Comparison of ENCODE assay signal across 21 mouse cellular contexts in genomic region chr8:104386693-104387092, GRCm38 (mm10). TPM values are rescaled to one million over a fixed set of nuclear protein-coding genes. Genes with fewer than 3 reads are reported as not detected.
DNase-seq lines count a peak whose midpoint lies in the region; ATAC-seq and TF ChIP-seq lines count a peak whose summit lies in the region.
"Had no signal": no experiment of that assay in that cellular context is flagged by ENCODE, and none has a peak within 500 bp of the region (broad histone marks: within the 10 kb centered on the region; RNA-seq: fewer than 3 reads in every experiment).

No protein-coding gene starts in this region.

- DNase-seq in 3T3-L1 (ENCODE audit: low read depth, low spot score) = peak; percentile 62
- no peak for DNase-seq in Patski (ENCODE audit: low read depth, low spot score)
- no peak for DNase-seq in forebrain, embryonic 14.5 days (ENCODE audit: low spot score)
- no peak for DNase-seq in left cerebral cortex, adult 18-20 months (ENCODE audit: low spot score in 2 of 2)
- DNase-seq in heart, adult 18-20 months = no peak
- no peak for DNase-seq in adrenal gland, postnatal 4 days (ENCODE audit: low spot score in 2 of 2)
- DNase-seq: adrenal gland, postnatal 14 days; B cell, adult 2 months; cerebellum, adult 11-12 months; cerebellum, postnatal 14 days; gastrocnemius, postnatal 14 days; heart, postnatal 10 days; kidney, postnatal 4 days; layer of hippocampus, adult 9-11 months; retina, postnatal 1 day had no signal

- H3K36me3 ChIP-seq in forebrain, embryonic 12.5 days (replicated peaks) = no peaks in the 10 kb centered on the region
- no peaks in the 10 kb centered on the region for H3K36me3 ChIP-seq in forebrain, embryonic 16.5 days (ENCODE audit: control insufficient read depth, insufficient read depth)
- H3K36me3 ChIP-seq in forebrain, embryonic 14.5 days (ENCODE audit: control insufficient read depth, insufficient read depth, low read length) = no peaks in the 10 kb centered on the region
- H3K36me3 ChIP-seq: limb, embryonic 15.5 days; liver, embryonic 15.5 days; stomach, embryonic 15.5 days had no signal

- in situ Hi-C loops in Patski (cut with MboI; ENCODE audit: low pct_unique_long_range_greater_than_20kb) = no loop called here

- no peak overlapping the region for H3K4me2 ChIP-seq in forebrain, embryonic 12.5 days
- no peak overlapping the region for H3K4me2 ChIP-seq in forebrain, embryonic 16.5 days (ENCODE audit: low read length)
- no peak overlapping the region for H3K4me2 ChIP-seq in forebrain, embryonic 14.5 days (ENCODE audit: low read length)
- H3K4me2 ChIP-seq: limb, embryonic 15.5 days; liver, embryonic 15.5 days; stomach, embryonic 15.5 days had no signal

- no peaks in the 10 kb centered on the region for H3K27me3 ChIP-seq in forebrain, embryonic 12.5 days
- H3K27me3 ChIP-seq in forebrain, embryonic 16.5 days (replicated peaks; ENCODE audit: control insufficient read depth, insufficient read depth, low read length) = no peaks in the 10 kb centered on the region
- H3K27me3 ChIP-seq in Patski = no peaks in the 10 kb centered on the region
- no peaks in the 10 kb centered on the region for H3K27me3 ChIP-seq in forebrain, embryonic 14.5 days (replicated peaks; ENCODE audit: control insufficient read depth, insufficient read depth, low read length)
- H3K27me3 ChIP-seq: limb, embryonic 15.5 days; liver, embryonic 15.5 days; stomach, embryonic 15.5 days had no signal

- ATAC-seq in forebrain, embryonic 12.5 days (ENCODE audit: low FRiP score) = peak; percentile 30; the same call in 1 of the 2 replicates
- no peak; the same call in 1 of the 2 replicates for ATAC-seq in forebrain, embryonic 16.5 days
- peak; percentile 35 for ATAC-seq in Patski
- ATAC-seq in forebrain, embryonic 14.5 days = peak; percentile 32; the same call in 1 of the 2 replicates
- ATAC-seq: inflammation-experienced regulatory T-cells, adult 6 months had no signal

- H3K4me3 ChIP-seq in forebrain, embryonic 12.5 days (replicated peaks) = no peak overlapping the region
- no peak overlapping the region for H3K4me3 ChIP-seq in forebrain, embryonic 16.5 days (replicated peaks; ENCODE audit: low read length)
- H3K4me3 ChIP-seq in forebrain, embryonic 14.5 days (ENCODE audit: low read depth, low read length) = no peak overlapping the region
- H3K4me3 ChIP-seq: limb, embryonic 15.5 days; liver, embryonic 15.5 days; stomach, embryonic 15.5 days had no signal

- no peak for TF ChIP-seq CTCF in Patski (IDR thresholded peaks at IDR 0.05)

- POLR2A ChIA-PET in Patski (lab: Charles Lee) = no interaction called here

- H3K27ac ChIP-seq in forebrain, embryonic 12.5 days = no peak overlapping the region
- no peak overlapping the region for H3K27ac ChIP-seq in forebrain, embryonic 16.5 days (ENCODE audit: low read length)
- H3K27ac ChIP-seq in forebrain, embryonic 14.5 days (ENCODE audit: low read depth, low read length) = no peak overlapping the region
- H3K27ac ChIP-seq: liver, embryonic 15.5 days had no signal

- CTCF ChIA-PET in Patski (lab: Charles Lee) = interaction anchor here (0.9 to 1.1 kb wide), 2 partner anchors 10 to 19 kb away, joined by 4 read pairs; no protein-coding TSS in a partner anchor

- no peaks in the 10 kb centered on the region for H3K9me3 ChIP-seq in forebrain, embryonic 12.5 days
- no peaks in the 10 kb centered on the region for H3K9me3 ChIP-seq in forebrain, embryonic 16.5 days (ENCODE audit: control insufficient read depth, low read length)
- H3K9me3 ChIP-seq in forebrain, embryonic 14.5 days (replicated peaks; ENCODE audit: control insufficient read depth, low read length) = no peaks in the 10 kb centered on the region
- H3K9me3 ChIP-seq: limb, embryonic 15.5 days; liver, embryonic 15.5 days; stomach, embryonic 15.5 days had no signal

- H3K4me1 ChIP-seq in forebrain, embryonic 12.5 days = peaks cover 33% of the 10 kb centered on the region
- peaks cover 19% of the 10 kb centered on the region for H3K4me1 ChIP-seq in forebrain, embryonic 16.5 days (replicated peaks; ENCODE audit: control insufficient read depth, insufficient read depth, low read length)
- H3K4me1 ChIP-seq in forebrain, embryonic 14.5 days (ENCODE audit: control insufficient read depth, insufficient read depth, low read length) = peaks cover 10% of the 10 kb centered on the region; the same call in 1 of the 2 replicates

- H3K9ac ChIP-seq in forebrain, embryonic 12.5 days = peak overlapping the region; percentile 38; the same call in 1 of the 2 replicates
- H3K9ac ChIP-seq in forebrain, embryonic 16.5 days (replicated peaks; ENCODE audit: low read depth, low read length) = no peak overlapping the region
- H3K9ac ChIP-seq in forebrain, embryonic 14.5 days (ENCODE audit: low read length) = 0 out of 2 replicates have a peak overlapping the region, but pooled peaks have one; percentile 6
- H3K9ac ChIP-seq: limb, embryonic 15.5 days; liver, embryonic 15.5 days; stomach, embryonic 15.5 days had no signal

- WGBS in forebrain, embryonic 12.5 days = 20% methylated on average over 4 of the region's 4 CpGs
- WGBS in forebrain, embryonic 16.5 days = 15% methylated on average over 4 of the region's 4 CpGs
- WGBS in forebrain, embryonic 14.5 days = 17% methylated on average over 4 of the region's 4 CpGs

RNA-seq across cellular contexts. Expression of gene Cmtm4, which starts 8.9 kb away (rescaled TPM):
- 3.3 and 3.5 TPM in 2 replicates for polyA plus RNA-seq in forebrain, embryonic 12.5 days (2016; fragmentation: Nextera tagmentation; extraction: Ambion mirVana)
- polyA plus RNA-seq in forebrain, embryonic 16.5 days (2015; fragmentation: Nextera tagmentation; extraction: Ambion mirVana) = 2.8 and 3.2 TPM in 2 replicates
- 39.8 TPM for polyA plus RNA-seq in Patski (2021)
- 3.5 and 3.7 TPM in 2 replicates for polyA plus RNA-seq in forebrain, embryonic 14.5 days (2014; fragmentation: Nextera tagmentation; extraction: Ambion mirVana)
- 10 to 100 TPM; 88.2 to 98.5 TPM for total RNA-seq in left cerebral cortex, adult 18-20 months (2021)
- total RNA-seq in heart, adult 18-20 months (2021) = 10 to 100 TPM; 11.3 to 12.8 TPM
- total RNA-seq in adrenal gland, postnatal 4 days (2021) = 10 to 100 TPM; 26.9 to 29.6 TPM

RNA-seq across cellular contexts. Expression of gene Cmtm3, which starts 47.5 kb away (rescaled TPM):
- polyA plus RNA-seq in forebrain, embryonic 12.5 days (2016; fragmentation: Nextera tagmentation; extraction: Ambion mirVana) = 51.3 and 59.9 TPM in 2 replicates
- polyA plus RNA-seq in forebrain, embryonic 16.5 days (2015; fragmentation: Nextera tagmentation; extraction: Ambion mirVana) = 34.0 and 39.6 TPM in 2 replicates
- polyA plus RNA-seq in Patski (2021) = 120 TPM
- polyA plus RNA-seq in forebrain, embryonic 14.5 days (2014; fragmentation: Nextera tagmentation; extraction: Ambion mirVana) = 37.5 and 38.8 TPM in 2 replicates
- total RNA-seq in left cerebral cortex, adult 18-20 months (2021) = 10 to 100 TPM in 1 of 2 experiments, 1 to 10 TPM in 1; 8.9 to 11.6 TPM
- 10 to 100 TPM; 14.4 to 17.6 TPM for total RNA-seq in heart, adult 18-20 months (2021)
- 100 to 1,000 TPM; 104 to 105 TPM for total RNA-seq in adrenal gland, postnatal 4 days (2021)

RNA-seq across cellular contexts. Expression of gene Dync1li2, which starts 56.2 kb away (rescaled TPM):
- 129 and 136 TPM in 2 replicates for polyA plus RNA-seq in forebrain, embryonic 12.5 days (2016; fragmentation: Nextera tagmentation; extraction: Ambion mirVana)
- polyA plus RNA-seq in forebrain, embryonic 16.5 days (2015; fragmentation: Nextera tagmentation; extraction: Ambion mirVana) = 139 and 143 TPM in 2 replicates
- polyA plus RNA-seq in Patski (2021) = 93.1 TPM
- polyA plus RNA-seq in forebrain, embryonic 14.5 days (2014; fragmentation: Nextera tagmentation; extraction: Ambion mirVana) = 61.1 and 74.0 TPM in 2 replicates
- total RNA-seq in left cerebral cortex, adult 18-20 months (2021) = 100 to 1,000 TPM; 284 to 307 TPM
- total RNA-seq in heart, adult 18-20 months (2021) = 10 to 100 TPM; 89.0 to 94.5 TPM
- 100 to 1,000 TPM; 134 to 162 TPM for total RNA-seq in adrenal gland, postnatal 4 days (2021)
